ENCODE assay signal across 26 mouse cellular contexts in the genomic region with DNA sequence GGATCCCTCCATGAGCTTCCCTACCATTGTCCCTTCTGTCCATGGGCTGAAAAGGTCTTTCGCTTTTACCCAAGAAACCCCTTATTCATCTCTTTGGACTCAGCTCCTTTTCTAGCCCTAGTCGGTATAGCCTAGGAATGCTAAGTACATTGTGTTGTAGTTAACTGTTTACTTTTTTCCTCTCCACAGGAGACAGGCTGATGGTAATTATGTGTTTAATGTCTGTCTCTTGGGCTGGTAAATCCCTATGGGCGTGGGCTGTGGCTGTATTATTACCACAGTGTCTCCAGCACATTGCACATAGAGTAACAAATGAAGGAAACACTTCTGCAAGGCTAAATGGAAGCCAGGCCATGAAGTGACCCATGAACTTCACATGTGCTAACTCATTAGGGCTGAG. TPM values are rescaled to one million over a fixed set of nuclear protein-coding genes. Genes with fewer than 3 reads are reported as not detected.
DNase-seq lines count a peak whose midpoint lies in the region; ATAC-seq and TF ChIP-seq lines count a peak whose summit lies in the region.
"Had no signal": no experiment of that assay in that cellular context is flagged by ENCODE, and none has a peak within 500 bp of the region (broad histone marks: within the 10 kb centered on the region; RNA-seq: fewer than 3 reads in every experiment).

No protein-coding gene starts in this region.

- H3K27me3 ChIP-seq in heart, embryonic 10.5 days (ENCODE audit: insufficient read depth, poor library complexity, severe bottlenecking), result no peaks in the 10 kb centered on the region
- no peaks in the 10 kb centered on the region for H3K27me3 ChIP-seq in forebrain, embryonic 11.5 days (ENCODE audit: control insufficient read depth, insufficient read depth, low read length)
- H3K27me3 ChIP-seq: CH12.LX; embryonic facial prominence, embryonic 12.5 days; forebrain, embryonic 13.5 days; forebrain, embryonic 15.5 days; Patski had no signal

- no peak for ATAC-seq in forebrain, embryonic 11.5 days (replicated peaks; ENCODE audit: low FRiP score)
- ATAC-seq: activated CD4-positive, CD25-positive, alpha-beta regulatory T cell, adult 4 months; CD4-positive, CD25-positive, alpha-beta regulatory T cell, adult 4 months; forebrain, embryonic 13.5 days; forebrain, embryonic 15.5 days; forebrain, postnatal 0 days; Patski had no signal

- no peaks in the 10 kb centered on the region for H3K4me1 ChIP-seq in heart, embryonic 10.5 days
- H3K4me1 ChIP-seq in olfactory bulb, adult 2 months (ENCODE audit: control insufficient read depth, insufficient read depth, low read length), result peaks cover 8% of the 10 kb centered on the region
- no peaks in the 10 kb centered on the region for H3K4me1 ChIP-seq in forebrain, embryonic 11.5 days (replicated peaks; ENCODE audit: control insufficient read depth, insufficient read depth, low read length)
- H3K4me1 ChIP-seq: embryonic facial prominence, embryonic 10.5 days; embryonic facial prominence, embryonic 12.5 days; forebrain, embryonic 13.5 days; forebrain, embryonic 15.5 days had no signal

- DNase-seq in heart, embryonic 10.5 days (ENCODE audit: low spot score), result peak; percentile 47
- no peak for DNase-seq in heart, postnatal 36 days
- DNase-seq in layer of hippocampus, adult 2 months (ENCODE audit: low spot score in 2 of 2), result no peak
- DNase-seq in layer of hippocampus, adult 18-20 months (ENCODE audit: low spot score in 2 of 2), result no peak
- DNase-seq in R1 (ENCODE audit: low read depth, low spot score), result peak; percentile 65
- no peak for DNase-seq in forebrain, embryonic 11.5 days (ENCODE audit: low spot score)
- DNase-seq: adrenal gland, adult 8-10 months; adrenal gland, postnatal 14 days; adrenal gland, postnatal 36 days; B cell, adult 2 months; cerebellum, adult 11-12 months; cerebellum, adult 2 months; cerebellum, adult 9-10 months; cerebellum, postnatal 10 days; cerebellum, postnatal 25 days; forebrain, postnatal 0 days had no signal

- no peak overlapping the region for H3K4me2 ChIP-seq in forebrain, embryonic 11.5 days (ENCODE audit: low read depth, low read length, severe bottlenecking)
- H3K4me2 ChIP-seq: embryonic facial prominence, embryonic 12.5 days; forebrain, embryonic 13.5 days; forebrain, embryonic 15.5 days had no signal

- H3K4me3 ChIP-seq in heart, embryonic 10.5 days, result no peak overlapping the region
- no peak overlapping the region for H3K4me3 ChIP-seq in layer of hippocampus, adult 2 months
- no peak overlapping the region for H3K4me3 ChIP-seq in olfactory bulb, adult 2 months (ENCODE audit: insufficient read depth, low read depth, low read length)
- H3K4me3 ChIP-seq in forebrain, embryonic 11.5 days (ENCODE audit: low read depth, low read length), result no peak overlapping the region
- H3K4me3 ChIP-seq: embryonic facial prominence, embryonic 10.5 days; embryonic facial prominence, embryonic 12.5 days; forebrain, embryonic 13.5 days; forebrain, embryonic 15.5 days had no signal

- 73% methylated on average over 3 of the region's 3 CpGs for WGBS in heart, embryonic 10.5 days
- WGBS in olfactory bulb, adult 2 months, result 37% methylated on average over 3 of the region's 3 CpGs
- 81% methylated on average over 3 of the region's 3 CpGs for WGBS in forebrain, embryonic 11.5 days

- intact Hi-C loops in heart, postnatal 36 days (cut with DNase I), result no loop called here

- no peaks in the 10 kb centered on the region for H3K36me3 ChIP-seq in heart, embryonic 10.5 days
- no peaks in the 10 kb centered on the region for H3K36me3 ChIP-seq in forebrain, embryonic 11.5 days (ENCODE audit: control insufficient read depth, insufficient read depth, low read length)
- H3K36me3 ChIP-seq: embryonic facial prominence, embryonic 10.5 days; embryonic facial prominence, embryonic 12.5 days; forebrain, embryonic 15.5 days; G1E had no signal

- no peak for TF ChIP-seq CTCF in layer of hippocampus, adult 2 months (conservative IDR thresholded peaks at IDR 0.05)
- TF ChIP-seq CTCF in olfactory bulb, adult 2 months (IDR thresholded peaks at IDR 0.05; ENCODE audit: insufficient read depth, low read depth, low read length), result no peak

- TF ChIP-seq POLR2A in olfactory bulb, adult 2 months (IDR thresholded peaks at IDR 0.05; ENCODE audit: insufficient read depth, low read depth, low read length), result no peak

- H3K27ac ChIP-seq in heart, embryonic 10.5 days, result no peak overlapping the region
- peak overlapping the region; percentile 10; the same call in 1 of the 2 replicates for H3K27ac ChIP-seq in layer of hippocampus, adult 2 months
- peak overlapping the region; percentile 68 for H3K27ac ChIP-seq in olfactory bulb, adult 2 months (ENCODE audit: insufficient read depth, low read depth, low read length)
- no peak overlapping the region for H3K27ac ChIP-seq in forebrain, embryonic 11.5 days (ENCODE audit: low read depth, low read length)
- H3K27ac ChIP-seq: embryonic facial prominence, embryonic 10.5 days; embryonic facial prominence, embryonic 12.5 days; forebrain, embryonic 13.5 days; forebrain, embryonic 15.5 days had no signal

- H3K9ac ChIP-seq in forebrain, embryonic 11.5 days (ENCODE audit: low read length), result no peak overlapping the region
- H3K9ac ChIP-seq: embryonic facial prominence, embryonic 12.5 days; forebrain, embryonic 13.5 days; forebrain, embryonic 15.5 days; forebrain, postnatal 0 days had no signal

- no peaks in the 10 kb centered on the region for H3K9me3 ChIP-seq in heart, embryonic 10.5 days
- H3K9me3 ChIP-seq in forebrain, embryonic 11.5 days (ENCODE audit: control insufficient read depth, low read length), result no peaks in the 10 kb centered on the region
- H3K9me3 ChIP-seq: embryonic facial prominence, embryonic 10.5 days; embryonic facial prominence, embryonic 12.5 days; forebrain, embryonic 13.5 days; forebrain, embryonic 15.5 days; G1E had no signal

RNA-seq across cellular contexts. Expression of gene Dglucy, which starts 35.8 kb away (rescaled TPM):
- polyA plus RNA-seq in heart, embryonic 10.5 days (2016; fragmentation: Nextera tagmentation; extraction: Ambion mirVana), result 0.49 and 1.8 TPM in 2 replicates
- 10 to 100 TPM; 52.5 to 55.1 TPM for total RNA-seq in heart, postnatal 36 days (2021)
- 1 to 10 TPM; 6.1 to 8.3 TPM for total RNA-seq in layer of hippocampus, adult 2 months (2021)
- total RNA-seq in layer of hippocampus, adult 18-20 months (2021), result 1 to 10 TPM; 6.2 to 8.6 TPM
- polyA plus RNA-seq in olfactory bulb, adult 2 months (2012; ENCODE audit: insufficient read depth, insufficient read length, low replicate concordance, missing spikeins), result not detected in 2 replicates
- 0.87 and 0.92 TPM in 2 replicates for polyA plus RNA-seq in forebrain, embryonic 11.5 days (2014; fragmentation: Nextera tagmentation; extraction: Ambion mirVana)

Comparison
In these comparisons a context has a peak if more than half of its experiments do, and no peak if none do; other contexts are left out.
1. DNase-seq: peak in heart, embryonic 10.5 days (single experiment) and R1 (single experiment); none in heart, postnatal 36 days (0 of 2), layer of hippocampus, adult 2 months (0 of 2), layer of hippocampus, adult 18-20 months (0 of 2) and forebrain, embryonic 11.5 days (single experiment).
2. H3K27ac ChIP-seq: peak in layer of hippocampus, adult 2 months (single experiment) and olfactory bulb, adult 2 months (single experiment); none in heart, embryonic 10.5 days (single experiment) and forebrain, embryonic 11.5 days (single experiment).
3. RNA of gene Dglucy, which starts 35.8 kb away (total RNA-seq): 52.5 to 55.1 TPM in heart, postnatal 36 days; 6.2 to 8.6 TPM in layer of hippocampus, adult 18-20 months and 6.1 to 8.3 TPM in layer of hippocampus, adult 2 months; every median in the first group is over 4 times any median in the second.